Mouse (Mus musculus) hindbrain, postnatal 0 days (tissue): ENCODE results near the gene Pabpc1l. TPM values are rescaled to one million over a fixed set of nuclear protein-coding genes. Genes with fewer than 3 reads are reported as not detected.

Experiments
- ATAC-seq: fragments of 200-750 bp; cut with Nextera tagmentation; 2 replicates; pipeline ENCODE4 v1.8.0; 2017; ENCODE audit warnings: mild to moderate bottlenecking, moderate TSS enrichment, moderate library complexity
- DNase-seq: peaks from one replicate; pipeline ENCODE4 v3.0.0-alpha.2; 2015; ENCODE audit warnings: low spot score
- H3K27ac ChIP-seq: fragments of 300-500 bp; sonication (generic); 2 replicates; pipeline ENCODE4 v1.5.1; 2014; ENCODE audit warnings: mild to moderate bottlenecking
- H3K27me3 ChIP-seq: fragments of 300-500 bp; sonication (generic); 2 replicates; pipeline ENCODE4 v1.6.1; 2014; ENCODE audit warnings: low read length, mixed read lengths; ENCODE audit not compliant: insufficient read depth
- H3K36me3 ChIP-seq: fragments of 300-500 bp; sonication (generic); 2 replicates; pipeline ENCODE4 v1.6.1; 2014; ENCODE audit warnings: low read length, mixed read lengths; ENCODE audit not compliant: insufficient read depth
- H3K4me1 ChIP-seq: fragments of 300-500 bp; sonication (generic); 2 replicates; pipeline ENCODE4 v1.6.1; 2014; ENCODE audit warnings: antibody characterized with exemption, low read length, mixed read lengths; ENCODE audit not compliant: insufficient read depth
- H3K4me2 ChIP-seq: fragments of 300-500 bp; sonication (generic); 2 replicates; pipeline ENCODE4 v1.6.1; 2014; ENCODE audit warnings: low read depth, mild to moderate bottlenecking, low read length, moderate library complexity, mixed read lengths
- H3K4me3 ChIP-seq: fragments of 300-500 bp; sonication (generic); 2 replicates; pipeline ENCODE4 v1.5.1; 2014; ENCODE audit warnings: low read length
- H3K9ac ChIP-seq: fragments of 300-500 bp; sonication (generic); replicated peaks from 2 replicates; pipeline ENCODE4 v1.6.1; 2014; ENCODE audit warnings: mild to moderate bottlenecking, low read length, moderate library complexity, mixed read lengths
- H3K9me3 ChIP-seq: fragments of 300-500 bp; sonication (generic); 2 replicates; pipeline ENCODE4 v1.6.1; 2016; ENCODE audit warnings: low read length, mixed read lengths
- CTCF ChIP-seq: IDR thresholded peaks from 2 replicates; pipeline ENCODE4 v1.5.1; 2016; ENCODE audit warnings: antibody characterized with exemption, control low read depth, low read depth
- WGBS: fragments of 180-500 bp; shearing (Covaris S2); extraction: QIAGEN DNeasy Blood & Tissue Kit; methylation state at CpG from one replicate; pipeline ENCODE4 v1.1.7; 2014; 5-methylcytosine and 5-hydroxymethylcytosine counted together
- polyA plus RNA-seq: library from polyadenylated mRNA; unstranded; fragments of >200 nt; fragmentation: Nextera tagmentation; extraction: Ambion mirVana; gene quantifications from 2 replicates; pipeline ENCODE4 v1.2.1, GENCODE M21; 2015
- total RNA-seq: library from RNA; depleted of rRNA; stranded (reverse); fragments of >200 nt; gene quantifications from 2 replicates; pipeline ENCODE4 v1.2.3, GENCODE M21; 2014; rRNA removed

The Pabpc1l gene
- total and polyA plus RNA-seq, 2 experiments from 2014 or later, result 1.3 to 2.2 TPM

DNA sequence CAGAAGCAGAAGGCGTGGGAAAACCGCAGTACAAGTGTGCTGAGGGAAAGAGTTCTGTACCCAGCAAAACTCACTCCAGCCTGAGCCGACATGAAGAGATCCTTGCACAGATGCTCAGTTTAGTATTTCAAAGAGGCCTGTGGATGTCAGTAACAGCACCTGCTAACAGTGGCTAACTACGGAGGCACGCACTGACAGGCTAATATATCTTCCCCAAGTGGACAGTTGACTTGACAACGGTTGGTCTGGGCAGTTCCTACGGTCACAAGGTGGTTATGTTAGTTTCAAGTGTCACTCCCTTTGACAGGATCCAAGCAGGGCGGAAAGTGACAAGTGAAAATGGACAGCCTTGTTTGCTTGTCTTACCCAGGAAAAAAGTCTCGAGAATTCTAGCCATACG lies 56.9 kb downstream of the Pabpc1l start:
- no peak for TF ChIP-seq CTCF
- no peak for ATAC-seq
- no peaks in the 10 kb centered on the region for H3K9me3 ChIP-seq
- peaks cover 44% of the 10 kb centered on the region for H3K36me3 ChIP-seq
- no peak overlapping the region for H3K4me3 ChIP-seq
- no peak overlapping the region for H3K9ac ChIP-seq
- DNase-seq, result no peak
- no peak overlapping the region for H3K4me2 ChIP-seq
- H3K27ac ChIP-seq, result no peak overlapping the region
- H3K4me1 ChIP-seq, result no peaks in the 10 kb centered on the region
- no peaks in the 10 kb centered on the region for H3K27me3 ChIP-seq
- 94% methylated on average over 10 of the region's 10 CpGs for WGBS

DNA sequence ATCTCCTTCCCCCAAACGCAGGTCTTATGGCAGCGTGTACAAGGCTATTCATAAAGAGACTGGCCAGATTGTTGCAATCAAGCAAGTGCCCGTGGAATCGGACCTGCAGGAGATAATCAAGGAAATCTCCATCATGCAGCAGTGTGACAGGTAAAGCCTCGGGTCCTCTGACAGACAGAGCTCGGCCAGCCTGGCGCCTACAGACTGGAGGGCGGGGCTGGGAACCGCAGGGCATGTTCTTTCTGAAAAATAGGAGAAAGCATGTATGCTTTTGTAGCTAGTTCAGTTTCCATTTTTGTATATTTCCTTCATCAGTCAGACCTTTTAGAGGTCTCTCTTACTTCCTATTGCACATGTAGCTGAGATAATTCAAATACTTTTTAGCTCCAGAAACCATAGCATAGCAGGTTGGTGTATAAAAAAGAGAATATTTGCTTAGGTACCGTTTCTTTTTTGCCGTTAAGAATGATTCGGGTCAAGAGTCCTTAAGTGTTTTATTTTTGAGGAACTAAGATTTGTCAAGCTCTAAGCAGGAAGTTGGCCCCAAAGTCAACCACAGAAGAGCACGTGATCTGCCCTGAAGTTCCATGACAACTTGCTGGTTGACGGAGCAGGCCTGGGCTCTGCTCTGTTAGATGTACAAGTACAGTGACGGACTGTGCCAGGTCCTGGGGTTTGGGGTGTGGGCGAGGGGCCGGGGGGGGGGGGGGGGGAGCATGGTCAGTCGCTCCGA lies 58.5 kb downstream of the Pabpc1l start:
- DNase-seq (no peak), ATAC-seq (no peak)
- H3K27me3 ChIP-seq, result no peaks in the 10 kb centered on the region
- peaks cover 45% of the 10 kb centered on the region for H3K36me3 ChIP-seq
- no peak overlapping the region for H3K9ac ChIP-seq
- no peak for TF ChIP-seq CTCF
- no peak overlapping the region for H3K4me2 ChIP-seq
- WGBS, result 94% methylated on average over 19 of the region's 19 CpGs
- H3K27ac ChIP-seq, result no peak overlapping the region
- H3K4me1 ChIP-seq, result no peaks in the 10 kb centered on the region
- no peak overlapping the region for H3K4me3 ChIP-seq
- H3K9me3 ChIP-seq, result no peaks in the 10 kb centered on the region

DNA sequence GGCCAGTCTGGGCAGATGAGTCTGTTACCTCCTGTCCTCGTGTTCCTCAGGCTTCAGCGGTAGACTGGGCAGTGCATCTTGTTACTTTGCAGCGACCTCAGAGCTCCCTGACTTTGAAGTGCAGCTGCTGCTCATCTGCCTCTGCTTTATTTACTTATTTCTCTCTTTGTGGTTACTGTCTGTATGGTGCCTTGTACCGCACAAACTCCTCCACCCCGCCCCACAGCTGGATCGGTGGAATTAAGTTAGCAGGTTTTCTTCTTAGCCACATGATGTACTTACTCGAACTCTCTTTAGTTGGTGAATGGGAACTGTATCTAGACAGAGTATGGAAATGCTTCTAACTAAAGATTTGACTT lies 59.1 kb downstream of the Pabpc1l start:
- H3K4me1 ChIP-seq, result no peaks in the 10 kb centered on the region
- H3K4me3 ChIP-seq, result no peak overlapping the region
- no peak for TF ChIP-seq CTCF
- no peak overlapping the region for H3K9ac ChIP-seq
- DNase-seq, result no peak
- no peak overlapping the region for H3K4me2 ChIP-seq
- H3K27me3 ChIP-seq, result no peaks in the 10 kb centered on the region
- no peaks in the 10 kb centered on the region for H3K9me3 ChIP-seq
- no peak overlapping the region for H3K27ac ChIP-seq
- WGBS, result 90% methylated on average over 7 of the region's 7 CpGs
- no peak for ATAC-seq
- H3K36me3 ChIP-seq, result peaks cover 49% of the 10 kb centered on the region

DNA sequence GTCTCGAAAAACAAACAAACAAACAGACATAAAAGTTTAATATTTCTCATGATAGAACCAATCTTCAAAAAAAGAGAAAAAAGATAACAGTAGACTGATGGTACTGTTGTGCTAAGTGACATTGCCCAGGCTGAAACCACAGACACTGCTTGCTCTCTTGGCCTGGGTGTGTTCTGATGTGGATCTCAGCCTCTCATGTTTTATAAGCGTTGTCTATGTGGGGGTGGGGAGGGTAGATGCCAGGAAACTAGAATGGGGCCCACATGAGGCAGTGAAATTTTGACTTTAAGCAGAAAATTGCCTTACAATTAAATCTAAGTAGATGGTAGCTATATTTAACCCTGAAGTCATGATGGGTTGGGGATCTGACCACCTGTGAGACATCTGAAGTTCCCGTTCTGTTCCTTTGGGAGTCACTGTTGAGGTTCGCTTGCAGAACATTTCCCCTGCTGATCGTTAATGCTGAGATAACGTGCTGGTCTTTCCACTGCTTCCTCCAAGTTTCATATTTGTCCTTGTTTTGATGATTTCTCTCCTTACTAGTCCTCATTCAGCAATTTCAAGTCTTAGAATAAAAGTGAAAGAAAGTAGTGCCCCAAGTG lies 62.3 kb downstream of the Pabpc1l start:
- Histone ChIP-seq H3K9me3 (no peaks in the 10 kb centered on the region), H3K4me1 (no peaks in the 10 kb centered on the region), H3K27me3 (no peaks in the 10 kb centered on the region), H3K36me3 (peaks cover 23% of the 10 kb centered on the region), H3K4me2 (no peak overlapping the region), H3K27ac (no peak overlapping the region), H3K4me3 (no peak overlapping the region), H3K9ac (no peak overlapping the region)
- no peak for TF ChIP-seq CTCF
- DNase-seq, result no peak
- 86% methylated on average over 6 of the region's 6 CpGs for WGBS
- no peak for ATAC-seq

DNA sequence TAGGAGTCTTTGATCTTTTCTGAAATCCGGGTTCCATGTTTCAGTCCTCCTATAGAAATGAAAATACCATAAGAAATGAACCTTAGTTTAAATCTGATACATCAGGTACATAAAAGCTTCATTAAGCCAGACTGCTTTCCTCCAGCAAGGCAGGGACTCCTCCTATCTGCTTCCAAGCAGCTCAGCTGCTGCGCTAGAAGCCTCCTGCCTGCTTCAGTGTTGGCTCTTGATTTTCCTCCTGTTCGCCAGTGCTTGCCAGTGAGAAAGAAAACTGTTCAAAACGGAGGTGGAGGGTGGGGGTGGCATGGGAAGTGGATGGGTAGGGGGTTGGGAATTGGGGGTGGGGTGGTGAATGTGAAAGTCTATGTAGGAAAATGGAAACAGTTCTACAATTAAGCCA lies 64.3 kb downstream of the Pabpc1l start:
- no peak overlapping the region for H3K4me3 ChIP-seq
- H3K9ac ChIP-seq, result no peak overlapping the region
- no peak overlapping the region for H3K27ac ChIP-seq
- DNase-seq, result no peak
- H3K36me3 ChIP-seq, result peaks cover 12% of the 10 kb centered on the region
- 87% methylated on average over 4 of the region's 4 CpGs for WGBS
- H3K9me3 ChIP-seq, result no peaks in the 10 kb centered on the region
- no peak overlapping the region for H3K4me2 ChIP-seq
- no peak for ATAC-seq
- no peak for TF ChIP-seq CTCF
- no peaks in the 10 kb centered on the region for H3K27me3 ChIP-seq
- H3K4me1 ChIP-seq, result no peaks in the 10 kb centered on the region

DNA sequence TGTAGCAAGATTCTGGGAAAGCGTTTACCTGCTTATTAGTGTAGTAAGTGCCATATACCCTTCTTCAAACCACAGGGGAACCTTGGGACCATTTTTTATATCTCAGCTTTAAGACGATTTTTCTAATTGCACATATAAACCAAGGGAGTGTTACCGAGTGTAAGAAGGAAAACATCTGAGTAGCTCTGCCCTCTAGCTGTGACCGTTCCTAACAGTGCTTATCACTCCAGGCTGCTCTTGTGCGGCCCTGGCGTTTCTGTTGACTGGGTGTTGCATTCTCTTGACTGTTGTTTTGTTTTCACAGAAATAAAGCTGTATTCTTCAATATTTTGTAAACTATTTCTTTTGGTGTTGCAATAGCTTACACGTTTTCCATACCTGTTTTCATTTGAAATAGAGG lies 68.9 kb downstream of the Pabpc1l start:
- Histone ChIP-seq H3K27ac (no peak overlapping the region), H3K27me3 (no peaks in the 10 kb centered on the region), H3K9me3 (no peaks in the 10 kb centered on the region), H3K9ac (no peak overlapping the region), H3K4me3 (no peak overlapping the region), H3K36me3 (peaks cover 13% of the 10 kb centered on the region), H3K4me2 (no peak overlapping the region), H3K4me1 (no peaks in the 10 kb centered on the region)
- DNase-seq, result no peak
- no peak for ATAC-seq
- WGBS, result 76% methylated on average over 7 of the region's 7 CpGs
- TF ChIP-seq CTCF, result no peak

DNA sequence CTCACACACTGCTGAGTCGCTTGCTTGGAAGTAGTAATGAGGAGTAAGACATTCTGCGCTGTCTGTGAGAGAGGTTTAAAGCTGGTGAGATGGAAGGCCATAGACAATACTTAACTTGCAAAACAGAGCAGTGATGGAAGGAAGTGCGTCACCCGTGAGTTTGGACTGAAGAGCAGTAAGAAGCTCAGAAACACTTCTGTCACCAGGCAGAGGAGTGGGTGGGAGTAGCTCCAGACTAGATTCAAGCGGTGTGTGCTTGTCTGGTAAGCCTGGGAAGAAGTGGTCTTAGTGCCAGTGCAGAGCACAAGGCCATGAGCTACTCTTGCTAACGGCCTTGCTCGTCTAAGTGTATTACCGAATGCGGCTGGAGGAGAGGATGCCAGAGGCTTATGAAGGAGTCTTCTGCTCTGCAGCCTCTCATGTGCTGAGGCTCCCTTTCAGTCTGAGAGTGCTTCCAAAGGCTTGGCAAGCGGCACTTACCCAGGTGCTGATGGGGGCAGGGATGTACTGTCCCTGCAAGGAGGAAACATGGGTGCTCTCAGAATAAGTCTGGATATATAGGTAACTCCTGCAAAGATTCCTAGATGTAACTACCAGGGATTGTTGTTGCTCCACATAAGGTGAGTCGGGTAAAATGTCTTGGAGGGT lies 73.5 kb downstream of the Pabpc1l start:
- WGBS, result 89% methylated on average over 11 of the region's 11 CpGs
- Histone ChIP-seq H3K27me3 (no peaks in the 10 kb centered on the region), H3K9ac (no peak overlapping the region), H3K27ac (no peak overlapping the region), H3K36me3 (peaks cover 23% of the 10 kb centered on the region), H3K9me3 (no peaks in the 10 kb centered on the region), H3K4me2 (no peak overlapping the region), H3K4me3 (no peak overlapping the region), H3K4me1 (no peaks in the 10 kb centered on the region)
- ATAC-seq, result no peak
- TF ChIP-seq CTCF, result no peak
- DNase-seq, result no peak

Other genes with a start within 250 kb of the Pabpc1l start
- 0.58 TPM in 1 of 2 replicates, not detected in the other for gene Ccn5, start 204.6 kb upstream of the Pabpc1l start, total RNA-seq
- 0.20 and 0.33 TPM in 2 replicates for gene Ccn5, start 204.6 kb upstream of the Pabpc1l start, polyA plus RNA-seq
- gene Kcnk15, start 171.8 kb upstream of the Pabpc1l start, total RNA-seq, result 0.58 and 2.4 TPM in 2 replicates
- gene Kcnk15, start 171.8 kb upstream of the Pabpc1l start, polyA plus RNA-seq, result 0.23 and 0.40 TPM in 2 replicates
- 76.7 and 81.0 TPM in 2 replicates for gene Rims4, start 106.8 kb upstream of the Pabpc1l start, total RNA-seq
- gene Rims4, start 106.8 kb upstream of the Pabpc1l start, polyA plus RNA-seq, result 16.7 and 19.6 TPM in 2 replicates
- 131 and 134 TPM in 2 replicates for gene Ywhab, start 30.5 kb upstream of the Pabpc1l start, total RNA-seq
- gene Ywhab, start 30.5 kb upstream of the Pabpc1l start, polyA plus RNA-seq, result 583 and 590 TPM in 2 replicates
- gene Stk4, start 44.9 kb downstream of the Pabpc1l start, total RNA-seq, result 19.7 and 23.9 TPM in 2 replicates
- gene Stk4, start 44.9 kb downstream of the Pabpc1l start, polyA plus RNA-seq, result 13.1 and 13.2 TPM in 2 replicates
- 38.9 and 45.8 TPM in 2 replicates for gene Tomm34, start 45.7 kb downstream of the Pabpc1l start, total RNA-seq
- 45.8 and 46.5 TPM in 2 replicates for gene Tomm34, start 45.7 kb downstream of the Pabpc1l start, polyA plus RNA-seq
- gene Kcns1, start 145.7 kb downstream of the Pabpc1l start, total RNA-seq, result 12.7 and 15.8 TPM in 2 replicates
- gene Kcns1, start 145.7 kb downstream of the Pabpc1l start, polyA plus RNA-seq, result 3.0 and 3.3 TPM in 2 replicates
- not detected in 2 replicates for gene Wfdc5, start 157.3 kb downstream of the Pabpc1l start, total RNA-seq
- gene Wfdc5, start 157.3 kb downstream of the Pabpc1l start, polyA plus RNA-seq, result not detected in 2 replicates
- gene Wfdc12, start 165.2 kb downstream of the Pabpc1l start, total RNA-seq, result not detected in 2 replicates
- not detected in 2 replicates for gene Wfdc12, start 165.2 kb downstream of the Pabpc1l start, polyA plus RNA-seq
- gene Wfdc15a, start 174.7 kb downstream of the Pabpc1l start, total RNA-seq, result not detected in 2 replicates
- not detected in 2 replicates for gene Wfdc15a, start 174.7 kb downstream of the Pabpc1l start, polyA plus RNA-seq
- not detected in 2 replicates for gene Wfdc15b, start 196.2 kb downstream of the Pabpc1l start, total RNA-seq
- not detected in 2 replicates for gene Wfdc15b, start 196.2 kb downstream of the Pabpc1l start, polyA plus RNA-seq
- not detected in 2 replicates for gene Svs2, start 213.0 kb downstream of the Pabpc1l start, total RNA-seq
- gene Svs2, start 213.0 kb downstream of the Pabpc1l start, polyA plus RNA-seq, result not detected in 2 replicates
- gene Svs3b, start 231.2 kb downstream of the Pabpc1l start, total RNA-seq, result not detected in 2 replicates
- gene Svs3b, start 231.2 kb downstream of the Pabpc1l start, polyA plus RNA-seq, result not detected in 2 replicates